Mouse (Mus musculus) testis, adult 2 months (tissue): Measurements from ENCODE around the gene Samd4. TPM values are rescaled to one million over a fixed set of nuclear protein-coding genes. Genes with fewer than 3 reads are reported as not detected.

Experiments used
- H3K27ac ChIP-seq: fragments of 200-500 bp; 2 replicates; pipeline ENCODE4 v1.5.1; 2012; ENCODE audit warnings: low read depth, low read length; ENCODE audit not compliant: control insufficient read depth, insufficient read depth
- H3K27me3 ChIP-seq: fragments of 200-500 bp; 2 replicates; pipeline ENCODE4 v1.6.1; 2012; ENCODE audit warnings: mild to moderate bottlenecking, low read length, moderate library complexity; ENCODE audit not compliant: control insufficient read depth, insufficient read depth
- H3K36me3 ChIP-seq: fragments of 200-500 bp; 2 replicates; pipeline ENCODE4 v1.6.1; 2012; ENCODE audit warnings: mild to moderate bottlenecking, low read length; ENCODE audit not compliant: control insufficient read depth, insufficient read depth
- H3K4me1 ChIP-seq: fragments of 200-500 bp; 2 replicates; pipeline ENCODE4 v1.6.1; 2012; ENCODE audit warnings: low read length; ENCODE audit not compliant: control insufficient read depth, insufficient read depth
- H3K4me3 ChIP-seq: fragments of 200-500 bp; 2 replicates; pipeline ENCODE4 v1.5.1; 2012; ENCODE audit warnings: low read depth, mild to moderate bottlenecking, low read length, moderate library complexity, mixed read lengths; ENCODE audit not compliant: control insufficient read depth
- CTCF ChIP-seq: fragments of 200-500 bp; IDR thresholded peaks from 2 replicates; pipeline ENCODE4 v1.5.1; 2012; ENCODE audit warnings: low read depth, mild to moderate bottlenecking, inconsistent platforms, low read length, moderate library complexity; ENCODE audit not compliant: control insufficient read depth, insufficient read depth, insufficient replicate concordance
- POLR2A ChIP-seq: fragments of 200-500 bp; IDR thresholded peaks from 2 replicates; pipeline ENCODE4 v1.6.1; 2012; ENCODE audit warnings: low read depth, mild to moderate bottlenecking, inconsistent platforms, low read length, moderate library complexity; ENCODE audit not compliant: control insufficient read depth
- polyA plus RNA-seq: library from polyadenylated mRNA; depleted of rRNA; stranded (reverse); fragments of >200 nt; gene quantifications from 2 replicates; pipeline ENCODE4 v1.2.3, GENCODE M21; 2012

Samd4 gene
- polyA plus RNA-seq, 1 experiment, result 693 TPM

DNA sequence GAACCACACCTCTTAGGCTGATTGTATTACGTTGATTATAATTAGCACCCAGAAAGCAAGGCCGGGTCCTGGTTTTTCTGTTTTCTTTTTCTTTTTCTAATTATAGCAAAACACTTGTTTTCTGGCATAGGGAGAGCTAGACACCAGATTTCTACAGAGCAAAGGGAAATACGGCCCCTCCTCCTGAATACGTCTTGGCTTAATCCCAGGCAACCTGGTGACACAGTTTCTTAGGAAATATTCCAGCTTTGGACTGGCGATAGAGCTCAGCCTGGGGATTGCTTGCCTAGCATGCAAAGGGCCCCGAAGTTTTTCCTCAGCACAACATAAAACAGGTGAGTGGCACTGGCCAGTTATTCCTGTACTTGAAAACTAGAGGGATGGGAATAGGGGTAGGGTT lies 31.7 kb downstream of the Samd4 start:
- Histone ChIP-seq H3K4me1 (no peaks in the 10 kb centered on the region), H3K27me3 (no peaks in the 10 kb centered on the region), H3K36me3 (no peaks in the 10 kb centered on the region), H3K27ac (no peak overlapping the region), H3K4me3 (no peak overlapping the region)
- TF ChIP-seq POLR2A (no peak), CTCF (no peak)

- no peak overlapping the region for H3K4me3 ChIP-seq
- no peaks in the 10 kb centered on the region for H3K36me3 ChIP-seq
- H3K27me3 ChIP-seq, result no peaks in the 10 kb centered on the region
- no peak overlapping the region for H3K27ac ChIP-seq
- no peak for TF ChIP-seq CTCF
- H3K4me1 ChIP-seq, result no peaks in the 10 kb centered on the region
These were observed 32.9 kb downstream of the Samd4 start for GRCm38 (mm10) chr14:46915555-46915954.

DNA sequence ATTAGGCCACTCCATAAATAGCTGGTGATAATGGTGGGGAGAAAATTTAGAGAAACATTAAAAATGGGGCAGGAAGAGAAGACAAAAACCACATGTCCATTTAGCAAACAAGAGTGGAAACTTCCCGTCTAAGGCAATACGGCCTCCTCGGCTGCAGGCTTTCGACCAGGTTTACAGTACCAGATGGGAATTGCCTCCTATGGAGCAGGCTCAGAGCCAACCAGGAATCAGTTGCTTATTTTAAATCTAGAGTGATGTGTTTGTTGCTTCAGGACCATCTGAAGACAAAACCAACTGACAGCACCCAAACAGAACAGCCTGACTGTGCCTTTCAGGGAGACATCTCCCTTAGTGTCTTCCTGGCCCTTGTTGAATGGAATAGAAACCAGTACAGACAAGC lies 33.9 kb downstream of the Samd4 start:
- Histone ChIP-seq H3K4me1 (no peaks in the 10 kb centered on the region), H3K27ac (no peak overlapping the region), H3K27me3 (no peaks in the 10 kb centered on the region), H3K4me3 (no peak overlapping the region), H3K36me3 (no peaks in the 10 kb centered on the region)
- TF ChIP-seq CTCF (no peak), POLR2A (no peak)

DNA sequence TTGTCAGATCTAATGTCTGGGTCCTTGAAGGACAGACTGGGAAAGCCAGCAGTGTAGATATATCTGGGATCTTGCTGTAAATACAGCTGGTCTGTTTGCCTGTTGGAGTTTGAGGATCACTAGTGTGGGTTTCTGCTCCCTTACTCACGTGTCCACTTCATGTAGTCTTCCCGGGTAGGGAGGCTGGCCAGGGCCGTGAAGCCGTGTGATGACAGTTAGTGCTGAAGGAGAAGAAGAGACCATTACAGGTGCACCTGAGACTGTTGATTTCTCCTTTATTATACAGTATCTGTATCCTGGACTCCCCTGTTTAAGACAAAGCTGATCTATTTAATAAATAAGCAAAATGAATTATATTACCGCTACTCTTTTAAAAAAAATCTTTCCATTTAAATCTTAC lies 34.5 kb downstream of the Samd4 start:
- TF ChIP-seq CTCF (no peak), POLR2A (no peak)
- H3K36me3 ChIP-seq, result no peaks in the 10 kb centered on the region
- no peak overlapping the region for H3K4me3 ChIP-seq
- H3K4me1 ChIP-seq, result no peaks in the 10 kb centered on the region
- H3K27me3 ChIP-seq, result no peaks in the 10 kb centered on the region
- H3K27ac ChIP-seq, result no peak overlapping the region

DNA sequence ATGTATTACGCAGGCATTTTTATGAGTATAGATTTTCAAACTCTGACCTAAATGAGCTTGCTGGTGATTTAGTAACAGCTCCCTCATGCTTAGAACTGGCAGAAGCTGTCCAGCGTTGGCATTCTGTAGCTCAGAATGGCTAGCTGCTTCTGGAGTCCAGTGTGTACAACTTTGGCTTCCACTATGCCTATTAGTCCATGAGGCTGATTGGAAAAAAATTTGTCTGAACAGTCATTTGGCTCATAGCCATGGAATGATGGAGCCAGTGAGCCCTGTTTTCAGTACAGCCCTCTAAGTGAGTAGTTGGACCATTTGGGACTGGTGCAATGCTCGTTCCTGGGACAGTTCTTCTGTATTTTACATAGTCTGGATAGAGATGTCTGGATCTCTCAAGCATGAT lies 34.9 kb downstream of the Samd4 start:
- no peak for TF ChIP-seq CTCF
- no peak for TF ChIP-seq POLR2A
- Histone ChIP-seq H3K36me3 (no peaks in the 10 kb centered on the region), H3K4me3 (no peak overlapping the region), H3K27ac (no peak overlapping the region), H3K4me1 (no peaks in the 10 kb centered on the region), H3K27me3 (no peaks in the 10 kb centered on the region)

DNA sequence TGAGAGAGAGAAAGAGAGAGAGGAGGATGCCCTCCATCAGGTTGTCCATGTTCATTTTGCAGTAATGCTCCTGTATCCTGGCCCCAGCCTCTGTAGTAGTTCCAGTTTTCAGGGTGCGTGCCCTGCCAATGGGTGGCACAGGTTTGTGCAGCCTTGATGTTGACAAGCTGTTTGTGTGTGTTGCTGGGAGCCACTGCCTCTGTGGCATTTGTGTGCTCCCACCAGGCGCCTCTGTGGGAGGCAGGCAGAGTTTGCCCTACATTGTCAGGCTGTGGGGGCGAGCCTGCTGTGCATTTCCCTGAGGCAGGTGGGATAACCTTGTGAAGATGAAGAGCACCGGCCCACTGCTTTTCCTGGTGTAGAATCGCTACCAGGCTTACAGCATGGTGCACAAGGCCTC lies 37.8 kb downstream of the Samd4 start:
- H3K27ac ChIP-seq, result no peak overlapping the region
- no peaks in the 10 kb centered on the region for H3K27me3 ChIP-seq
- H3K4me1 ChIP-seq, result no peaks in the 10 kb centered on the region
- no peak overlapping the region for H3K4me3 ChIP-seq
- no peak for TF ChIP-seq POLR2A
- no peak for TF ChIP-seq CTCF
- no peaks in the 10 kb centered on the region for H3K36me3 ChIP-seq

- Histone ChIP-seq H3K4me1 (no peaks in the 10 kb centered on the region), H3K36me3 (no peaks in the 10 kb centered on the region), H3K4me3 (no peak overlapping the region), H3K27ac (no peak overlapping the region), H3K27me3 (no peaks in the 10 kb centered on the region)
- TF ChIP-seq CTCF (no peak), POLR2A (no peak)
These were observed 38.7 kb downstream of the Samd4 start for GRCm38 (mm10) chr14:46921178-46921975.

DNA sequence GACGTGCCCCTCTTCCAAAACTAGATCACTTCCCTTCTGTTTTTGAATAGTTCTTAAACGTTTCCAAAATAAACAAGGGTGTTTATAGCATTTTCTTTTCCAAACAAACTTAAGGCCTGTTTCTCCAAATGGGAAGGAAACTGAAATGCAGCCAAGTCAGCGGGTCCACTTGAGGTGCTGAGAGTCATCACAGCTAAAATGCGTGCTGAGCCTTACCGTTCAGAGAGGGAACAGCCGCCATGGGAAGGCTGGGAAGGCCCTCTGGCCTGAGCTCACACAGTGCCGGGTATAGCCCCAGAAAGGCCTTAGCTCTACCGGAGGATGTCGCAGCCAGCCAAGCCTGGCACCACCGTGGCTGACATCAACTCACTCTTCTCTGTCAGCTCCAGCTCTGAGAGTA lies 41.3 kb downstream of the Samd4 start:
- H3K27ac ChIP-seq, result no peak overlapping the region
- TF ChIP-seq CTCF (no peak), POLR2A (no peak)
- H3K36me3 ChIP-seq, result no peaks in the 10 kb centered on the region
- no peaks in the 10 kb centered on the region for H3K4me1 ChIP-seq
- no peaks in the 10 kb centered on the region for H3K27me3 ChIP-seq
- H3K4me3 ChIP-seq, result no peak overlapping the region
